Mouse (Mus musculus) urinary bladder, adult 2 months (tissue): ENCODE measurements around the gene Epn3. TPM values are rescaled to one million over a fixed set of nuclear protein-coding genes. Genes with fewer than 3 reads are reported as not detected.

ENCODE experiments used
- DNase-seq: peaks from one replicate; pipeline ENCODE4 v3.0.0; 2022; ENCODE audit warnings: low spot score
- polyA plus RNA-seq: library from polyadenylated mRNA; depleted of rRNA; stranded (reverse); fragments of >200 nt; gene quantifications from 2 replicates; pipeline ENCODE4 v1.2.3, GENCODE M21; 2012

The Epn3 gene
- polyA plus RNA-seq, 1 experiment: 34.1 TPM

GRCm38 (mm10) chr11:94471740-94472584 lies 27.8 kb downstream of the Epn3 start:
- DNase-seq: no peak

- no peak for DNase-seq
Measured at GRCm38 (mm10) chr11:94470391-94470790, 29.4 kb downstream of the Epn3 start.

- DNase-seq: no peak
Measured at GRCm38 (mm10) chr11:94469136-94470064, 30.4 kb downstream of the Epn3 start.

GRCm38 (mm10) chr11:94468582-94469064 lies 31.2 kb downstream of the Epn3 start:
- no peak for DNase-seq

GRCm38 (mm10) chr11:94466333-94466855 lies 33.4 kb downstream of the Epn3 start:
- no peak for DNase-seq

- no peak for DNase-seq
Measured at GRCm38 (mm10) chr11:94464170-94464569, 35.6 kb downstream of the Epn3 start.

GRCm38 (mm10) chr11:94461856-94462255 lies 37.9 kb downstream of the Epn3 start:
- DNase-seq: no peak

- DNase-seq: no peak
Measured at GRCm38 (mm10) chr11:94457001-94457400, 42.8 kb downstream of the Epn3 start.

GRCm38 (mm10) chr11:94456347-94456746 lies 43.4 kb downstream of the Epn3 start:
- no peak for DNase-seq

- DNase-seq: no peak
Measured at GRCm38 (mm10) chr11:94455161-94455820, 44.5 kb downstream of the Epn3 start.

GRCm38 (mm10) chr11:94454756-94455155 lies 45.0 kb downstream of the Epn3 start:
- no peak for DNase-seq

- no peak for DNase-seq
Measured at GRCm38 (mm10) chr11:94451091-94451773, 48.5 kb downstream of the Epn3 start.

GRCm38 (mm10) chr11:94449886-94450285 lies 49.9 kb downstream of the Epn3 start:
- DNase-seq: no peak

GRCm38 (mm10) chr11:94449239-94449638 lies 50.5 kb downstream of the Epn3 start:
- no peak for DNase-seq

GRCm38 (mm10) chr11:94447017-94447416 lies 52.8 kb downstream of the Epn3 start:
- no peak for DNase-seq

GRCm38 (mm10) chr11:94445300-94445699 lies 54.5 kb downstream of the Epn3 start:
- no peak for DNase-seq

- no peak for DNase-seq
Measured at GRCm38 (mm10) chr11:94444829-94445228, 54.9 kb downstream of the Epn3 start.

GRCm38 (mm10) chr11:94441752-94442151 lies 58.0 kb downstream of the Epn3 start:
- no peak for DNase-seq

- DNase-seq: no peak
Measured at GRCm38 (mm10) chr11:94441122-94441521, 58.7 kb downstream of the Epn3 start.

GRCm38 (mm10) chr11:94440421-94440820 lies 59.4 kb downstream of the Epn3 start:
- no peak for DNase-seq
